Mouse (Mus musculus): Measurements from ENCODE around the gene Fam193a.

DNA sequence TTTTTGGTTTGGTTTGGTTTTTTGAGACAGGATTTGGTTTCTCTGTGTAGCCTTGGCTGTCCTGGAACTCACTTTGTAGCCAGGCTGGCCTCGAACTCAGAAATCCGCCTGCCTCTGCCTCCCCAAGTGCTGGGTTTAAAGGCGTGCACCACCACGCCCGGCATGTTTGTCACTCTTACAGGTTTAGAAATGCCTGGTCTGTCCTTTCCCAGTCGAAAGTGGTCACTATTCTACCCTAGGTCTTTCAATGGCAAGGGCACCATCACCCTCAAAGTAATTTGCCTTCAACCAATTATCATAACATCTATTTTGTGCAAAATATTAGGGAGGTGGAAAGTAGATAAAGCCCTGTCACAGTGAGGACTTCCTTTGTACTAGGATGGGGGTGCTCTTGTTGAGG, 29.5 kb upstream of the Fam193a start:
- TF ChIP-seq CTCF (IDR thresholded peaks at IDR 0.05; ENCODE audit: borderline replicate concordance, extremely low read depth, insufficient read depth, insufficient read length) (no peak), POLR2A (IDR thresholded peaks at IDR 0.05; ENCODE audit: borderline replicate concordance, extremely low read depth, insufficient read depth, insufficient read length, poor library complexity, severe bottlenecking) (no peak)
